In genomic region chr6:92584026-92584425, GRCm38 (mm10) we compare ENCODE assay signal across 20 mouse cellular contexts.
DNase-seq lines count a peak whose midpoint lies in the region; ATAC-seq and TF ChIP-seq lines count a peak whose summit lies in the region.
"Had no signal": no experiment of that assay in that cellular context is flagged by ENCODE, and none has a peak within 500 bp of the region (broad histone marks: within the 10 kb centered on the region; RNA-seq: fewer than 3 reads in every experiment).

No protein-coding gene starts in this region.

- 23% methylated on average over 1 of the region's 1 CpGs for WGBS in midbrain, postnatal 0 days
- WGBS in midbrain, embryonic 16.5 days: 67% methylated on average over 1 of the region's 1 CpGs
- 30% methylated on average over 1 of the region's 1 CpGs for WGBS in heart, embryonic 11.5 days (ENCODE audit: insufficient replicate concordance)

- H3K4me3 ChIP-seq in midbrain, postnatal 0 days (ENCODE audit: low read depth, low read length): no peak overlapping the region
- H3K4me3 ChIP-seq in midbrain, embryonic 16.5 days (ENCODE audit: low read depth, low read length): no peak overlapping the region
- H3K4me3 ChIP-seq in heart, embryonic 11.5 days (ENCODE audit: low read depth, low read length): no peak overlapping the region
- H3K4me3 ChIP-seq: forebrain, embryonic 13.5 days; heart, embryonic 10.5 days; hindbrain, embryonic 10.5 days; left cerebral cortex, adult 2 months; liver, embryonic 13.5 days; neural tube, embryonic 15.5 days had no signal

- H3K27ac ChIP-seq in midbrain, postnatal 0 days (ENCODE audit: low read depth, low read length): no peak overlapping the region
- no peak overlapping the region for H3K27ac ChIP-seq in midbrain, embryonic 16.5 days (ENCODE audit: low read length)
- H3K27ac ChIP-seq in heart, embryonic 11.5 days (ENCODE audit: low read depth, low read length): no peak overlapping the region
- H3K27ac ChIP-seq: forebrain, embryonic 13.5 days; heart, embryonic 10.5 days; hindbrain, embryonic 10.5 days; left cerebral cortex, adult 2 months; liver, embryonic 13.5 days had no signal

- DNase-seq in cerebellum, postnatal 14 days: peak; percentile 14 to 19
- no peak for DNase-seq in cerebellum, postnatal 4 days (ENCODE audit: low spot score in 2 of 2)
- peak; percentile 41 for DNase-seq in midbrain, postnatal 0 days (ENCODE audit: low spot score)
- DNase-seq in adrenal gland, postnatal 25 days: peak; percentile 7
- no peak for DNase-seq in gastrocnemius, postnatal 14 days
- DNase-seq: cerebellum, adult 8-10 months; kidney, postnatal 25 days; liver, embryonic 13.5 days; lung, embryonic 14.5 days; thymus, adult 18-20 months; thymus, postnatal 36 days had no signal

- no peak overlapping the region for H3K9ac ChIP-seq in midbrain, postnatal 0 days (replicated peaks; ENCODE audit: low read length, poor library complexity, severe bottlenecking)
- no peak overlapping the region for H3K9ac ChIP-seq in midbrain, embryonic 16.5 days (ENCODE audit: low read depth, low read length)
- no peak overlapping the region for H3K9ac ChIP-seq in heart, embryonic 11.5 days (ENCODE audit: low read depth, low read length)
- H3K9ac ChIP-seq: forebrain, embryonic 13.5 days; liver, embryonic 13.5 days; lung, embryonic 14.5 days; neural tube, embryonic 15.5 days had no signal

- H3K4me2 ChIP-seq in midbrain, postnatal 0 days (ENCODE audit: low read depth, low read length, poor library complexity, severe bottlenecking): no peak overlapping the region
- no peak overlapping the region for H3K4me2 ChIP-seq in midbrain, embryonic 16.5 days (ENCODE audit: low read length)
- H3K4me2 ChIP-seq in heart, embryonic 11.5 days: no peak overlapping the region
- H3K4me2 ChIP-seq: forebrain, embryonic 13.5 days; liver, embryonic 13.5 days; lung, embryonic 14.5 days; neural tube, embryonic 15.5 days had no signal

- ATAC-seq in midbrain, postnatal 0 days (ENCODE audit: low FRiP score): no peak
- no peak for ATAC-seq in midbrain, embryonic 16.5 days
- no peak for ATAC-seq in heart, embryonic 11.5 days (replicated peaks; ENCODE audit: insufficient number of reproducible peaks, low FRiP score, low TSS enrichment)
- ATAC-seq: forebrain, embryonic 13.5 days; hindbrain, embryonic 16.5 days; intestine, postnatal 0 days had no signal

- no peaks in the 10 kb centered on the region for H3K36me3 ChIP-seq in midbrain, postnatal 0 days (ENCODE audit: insufficient read depth, low read length)
- H3K36me3 ChIP-seq in midbrain, embryonic 16.5 days (ENCODE audit: control insufficient read depth, insufficient read depth, low read length): no peaks in the 10 kb centered on the region
- no peaks in the 10 kb centered on the region for H3K36me3 ChIP-seq in heart, embryonic 11.5 days (ENCODE audit: control insufficient read depth, insufficient read depth, low read length)
- H3K36me3 ChIP-seq: heart, embryonic 10.5 days; hindbrain, embryonic 10.5 days; liver, embryonic 13.5 days; neural tube, embryonic 15.5 days had no signal

- H3K4me1 ChIP-seq in midbrain, postnatal 0 days (ENCODE audit: insufficient read depth, low read length): no peaks in the 10 kb centered on the region
- no peaks in the 10 kb centered on the region for H3K4me1 ChIP-seq in midbrain, embryonic 16.5 days (ENCODE audit: control insufficient read depth, insufficient read depth, low read length)
- no peaks in the 10 kb centered on the region for H3K4me1 ChIP-seq in heart, embryonic 11.5 days (ENCODE audit: control insufficient read depth, insufficient read depth, low read length)
- H3K4me1 ChIP-seq: forebrain, embryonic 13.5 days; hindbrain, embryonic 10.5 days; liver, embryonic 13.5 days; neural tube, embryonic 15.5 days had no signal

- intact Hi-C loops in gastrocnemius, postnatal 14 days (cut with DNase I; ENCODE audit: low total_unique reads): no loop called here

- TF ChIP-seq CTCF in midbrain, postnatal 0 days (IDR thresholded peaks at IDR 0.05): no peak

- H3K27me3 ChIP-seq in midbrain, postnatal 0 days (ENCODE audit: insufficient read depth, low read length): no peaks in the 10 kb centered on the region
- H3K27me3 ChIP-seq in midbrain, embryonic 16.5 days (ENCODE audit: control insufficient read depth, insufficient read depth, low read depth, low read length): no peaks in the 10 kb centered on the region
- H3K27me3 ChIP-seq in heart, embryonic 11.5 days (ENCODE audit: control insufficient read depth, insufficient read depth, low read length): no peaks in the 10 kb centered on the region
- H3K27me3 ChIP-seq: forebrain, embryonic 13.5 days; liver, embryonic 13.5 days; neural tube, embryonic 15.5 days had no signal

- H3K9me3 ChIP-seq in midbrain, postnatal 0 days (ENCODE audit: low read length): no peaks in the 10 kb centered on the region
- H3K9me3 ChIP-seq in midbrain, embryonic 16.5 days (replicated peaks; ENCODE audit: control insufficient read depth, low read length, poor library complexity, severe bottlenecking): no peaks in the 10 kb centered on the region
- no peaks in the 10 kb centered on the region for H3K9me3 ChIP-seq in heart, embryonic 11.5 days (replicated peaks; ENCODE audit: control insufficient read depth, low read length)
- H3K9me3 ChIP-seq: forebrain, embryonic 13.5 days; heart, embryonic 10.5 days; hindbrain, embryonic 10.5 days; liver, embryonic 13.5 days; neural tube, embryonic 15.5 days had no signal

Comparison
In these comparisons a context has a peak if more than half of its experiments do, and no peak if none do; other contexts are left out.
1. DNase-seq: peak in cerebellum, postnatal 14 days (2 of 2), midbrain, postnatal 0 days (single experiment) and adrenal gland, postnatal 25 days (single experiment); none in cerebellum, postnatal 4 days (0 of 2) and gastrocnemius, postnatal 14 days (single experiment).